Mouse (Mus musculus) ovary, adult 18-20 months (tissue): ENCODE measurements around the gene Hes6.

ENCODE experiments used
- DNase-seq: peaks from one replicate; pipeline ENCODE4 v3.0.0; 2022; ENCODE audit warnings: low spot score, mixed read lengths

The Hes6 gene

GRCm38 (mm10) chr1:91441855-91442254 is 28.0 kb upstream of the Hes6 start:
- DNase-seq, result no peak

DNA sequence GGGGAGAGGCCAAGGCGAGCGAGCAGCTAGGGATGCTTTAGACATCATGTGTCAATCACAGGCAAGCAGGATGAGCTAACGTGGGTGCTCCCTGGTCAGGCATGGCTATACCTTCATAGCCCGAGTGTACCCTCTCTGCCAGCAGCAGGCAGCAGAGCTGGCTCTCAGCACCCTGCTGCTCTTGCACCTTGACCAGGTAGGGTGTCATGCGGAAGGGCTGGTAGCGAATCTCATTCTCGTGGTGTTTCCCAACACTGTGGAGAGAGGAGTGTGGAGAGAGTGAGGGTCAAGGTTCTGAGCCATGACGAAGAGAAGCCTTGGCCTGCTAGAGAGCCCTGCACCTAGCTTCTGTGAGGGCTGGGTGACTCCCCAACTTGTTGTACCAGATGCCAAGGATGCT is 25.9 kb upstream of the Hes6 start:
- no peak for DNase-seq

GRCm38 (mm10) chr1:91437573-91437972 is 23.7 kb upstream of the Hes6 start:
- DNase-seq, result no peak

DNA sequence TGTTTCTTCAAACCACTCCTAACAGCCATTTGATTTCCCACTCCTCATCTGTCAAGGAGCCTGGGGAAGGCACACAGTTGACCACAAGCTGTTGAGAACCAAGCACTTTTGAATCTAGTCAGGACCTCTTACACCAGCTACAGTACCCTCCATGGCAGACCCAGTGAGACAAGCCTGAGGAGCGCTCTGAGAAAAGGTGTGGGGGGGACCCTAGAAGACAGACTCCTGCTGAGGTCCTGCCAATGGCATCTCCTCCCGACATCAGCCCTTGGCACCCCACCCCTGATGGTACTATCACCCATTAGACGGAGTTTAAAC is 23.2 kb upstream of the Hes6 start:
- DNase-seq, result no peak

- DNase-seq, result peak; percentile 69
These were observed 22.7 kb upstream of the Hes6 start for GRCm38 (mm10) chr1:91436380-91437082.

GRCm38 (mm10) chr1:91435606-91436130 is 21.8 kb upstream of the Hes6 start:
- DNase-seq, result no peak

- DNase-seq, result no peak
These were observed 21.1 kb upstream of the Hes6 start for GRCm38 (mm10) chr1:91434905-91435304.

- no peak for DNase-seq
These were observed 16.9 kb upstream of the Hes6 start for GRCm38 (mm10) chr1:91430761-91431160.

GRCm38 (mm10) chr1:91429212-91429611 is 15.4 kb upstream of the Hes6 start:
- DNase-seq, result no peak

DNA sequence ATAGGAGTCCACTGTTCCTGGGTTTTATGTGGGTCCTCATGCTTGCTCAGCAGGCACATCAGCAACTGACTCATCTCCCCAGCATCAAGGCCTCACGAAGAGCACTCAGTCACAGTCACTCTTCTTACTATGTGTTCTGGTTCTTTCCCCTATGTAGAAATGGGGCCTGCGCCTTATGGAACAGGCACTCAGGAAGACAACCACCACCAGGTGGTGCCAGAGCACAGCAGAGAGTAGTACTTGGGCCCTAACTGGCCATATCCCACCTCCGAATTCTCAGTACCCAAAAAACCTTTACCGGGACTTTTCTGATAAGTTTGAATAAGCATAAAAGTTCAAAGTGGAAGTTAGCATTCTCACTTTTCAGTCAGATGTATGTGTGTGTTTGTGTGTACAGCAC is 14.8 kb upstream of the Hes6 start:
- DNase-seq, result peak; percentile 65

DNA sequence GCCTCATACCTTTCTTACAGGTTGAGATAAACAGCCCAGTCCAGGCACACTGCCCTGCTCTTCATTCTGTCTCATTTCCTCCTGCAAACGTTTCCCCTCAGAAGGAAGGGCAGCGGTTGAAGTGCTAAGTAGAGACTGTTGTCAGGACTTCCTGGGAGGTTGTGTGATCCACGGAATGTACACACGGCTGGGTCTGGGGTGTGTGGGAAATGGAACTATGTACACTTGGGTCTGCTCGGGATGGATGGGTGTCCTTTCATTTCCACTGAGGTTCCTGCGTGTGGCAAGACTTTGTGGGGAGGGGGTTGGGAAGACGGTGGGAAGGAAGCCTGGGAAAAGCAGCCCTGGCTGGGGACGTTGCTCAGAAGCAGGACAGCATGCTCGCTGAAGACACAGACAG is 12.6 kb upstream of the Hes6 start:
- no peak for DNase-seq

- DNase-seq, result no peak
These were observed 6.8 kb upstream of the Hes6 start for GRCm38 (mm10) chr1:91420601-91421065.

DNA sequence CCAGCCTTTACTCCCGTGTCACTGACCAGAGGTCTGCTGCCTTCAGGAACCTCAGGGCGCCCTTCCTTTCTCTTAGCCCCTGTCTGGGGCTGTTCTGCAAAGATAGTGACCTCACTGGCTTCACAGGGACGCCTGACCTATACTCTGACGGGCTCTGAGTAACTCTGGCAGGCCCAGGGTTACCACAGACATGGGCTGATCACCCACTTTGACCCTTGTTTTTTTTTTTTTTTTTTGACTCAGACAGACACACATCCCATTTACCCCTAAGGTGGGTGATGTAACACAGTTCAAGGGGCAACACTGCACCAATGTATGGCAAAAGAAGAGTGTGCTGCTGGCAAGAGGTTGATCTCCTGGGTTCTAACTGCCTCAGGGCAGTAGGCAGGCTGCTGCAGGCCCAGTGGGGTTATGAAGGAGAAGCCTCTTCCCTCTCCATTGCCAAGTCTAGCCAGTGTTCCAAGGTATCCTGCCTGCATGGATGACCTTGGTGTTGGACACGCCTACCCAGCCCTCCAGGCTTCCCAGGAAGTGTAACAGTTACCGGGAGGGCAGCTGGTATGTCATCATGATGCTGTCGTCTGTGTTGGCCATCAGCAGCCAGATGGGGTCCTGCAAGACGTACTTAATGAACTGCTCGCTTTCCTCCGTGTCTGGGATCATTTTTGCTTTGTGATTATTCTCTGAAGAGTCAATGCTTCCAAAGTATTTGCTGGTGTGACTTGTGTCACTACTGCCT is 6.2 kb upstream of the Hes6 start:
- no peak for DNase-seq

DNA sequence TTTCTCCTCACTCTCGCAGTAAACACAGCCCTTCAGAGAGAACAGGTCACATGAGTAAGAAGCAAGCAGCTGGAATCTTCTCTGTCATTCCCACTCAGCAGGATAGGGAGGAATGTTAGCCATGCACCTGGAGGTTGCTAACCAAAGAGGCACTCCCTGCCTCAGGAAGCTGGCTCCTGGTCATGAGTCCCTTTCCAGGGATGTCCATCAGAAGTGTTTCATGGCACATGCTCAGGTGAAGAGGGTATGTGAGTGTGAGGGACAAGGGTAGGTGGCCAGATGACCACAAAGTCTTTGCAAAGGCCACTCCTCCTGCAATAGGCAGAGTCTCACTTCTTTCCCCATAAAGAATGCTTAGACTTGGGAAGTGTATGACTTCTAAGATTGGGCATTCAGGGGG is 4.2 kb upstream of the Hes6 start:
- no peak for DNase-seq

GRCm38 (mm10) chr1:91415311-91415710 is 1.5 kb upstream of the Hes6 start:
- DNase-seq, result no peak

DNA sequence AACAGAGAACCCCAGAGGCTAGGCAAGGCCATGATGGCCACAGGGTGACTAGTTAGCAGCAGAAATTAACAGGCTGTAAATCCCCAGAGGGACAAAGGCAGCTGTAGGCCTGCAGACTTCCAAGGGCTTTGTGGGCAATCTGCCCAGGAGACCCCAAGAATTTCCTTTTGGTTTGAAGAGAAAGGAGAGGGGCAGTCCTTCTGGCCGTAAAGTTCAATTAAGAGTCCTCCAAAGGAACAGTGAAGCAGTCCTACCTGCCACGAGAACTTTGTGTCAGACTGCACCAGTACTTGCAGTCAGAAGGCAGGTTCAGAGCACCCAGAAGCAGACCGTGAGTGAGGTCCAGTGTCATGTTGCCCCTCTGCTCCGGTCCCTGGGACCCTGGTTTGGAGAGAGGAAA is 1.1 kb upstream of the Hes6 start:
- no peak for DNase-seq

DNA sequence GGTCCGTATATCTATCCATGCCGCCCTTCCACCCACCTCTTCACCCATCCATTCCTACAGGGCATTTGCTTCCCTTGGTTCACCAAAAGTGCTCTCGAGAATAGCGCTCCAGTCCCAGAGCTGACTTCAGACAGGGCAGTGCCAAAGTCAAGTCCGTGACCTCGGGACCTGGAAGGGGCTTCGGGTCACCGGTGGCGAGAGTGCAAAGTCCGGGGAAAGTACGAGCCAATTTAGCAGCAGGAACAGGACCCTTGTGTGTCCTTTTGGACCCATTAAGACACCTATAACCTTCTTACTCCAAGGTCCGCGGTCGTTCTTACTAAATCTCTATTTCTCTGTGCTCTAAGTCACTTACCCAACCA is 321 bp downstream of the Hes6 start:
- no peak for DNase-seq

- DNase-seq, result peak; percentile 95
These were observed 770 bp downstream of the Hes6 start for GRCm38 (mm10) chr1:91413030-91413506.

GRCm38 (mm10) chr1:91412286-91413029 is 1.4 kb downstream of the Hes6 start:
- no peak for DNase-seq

- no peak for DNase-seq
These were observed 2.1 kb downstream of the Hes6 start for GRCm38 (mm10) chr1:91411631-91412285.

DNA sequence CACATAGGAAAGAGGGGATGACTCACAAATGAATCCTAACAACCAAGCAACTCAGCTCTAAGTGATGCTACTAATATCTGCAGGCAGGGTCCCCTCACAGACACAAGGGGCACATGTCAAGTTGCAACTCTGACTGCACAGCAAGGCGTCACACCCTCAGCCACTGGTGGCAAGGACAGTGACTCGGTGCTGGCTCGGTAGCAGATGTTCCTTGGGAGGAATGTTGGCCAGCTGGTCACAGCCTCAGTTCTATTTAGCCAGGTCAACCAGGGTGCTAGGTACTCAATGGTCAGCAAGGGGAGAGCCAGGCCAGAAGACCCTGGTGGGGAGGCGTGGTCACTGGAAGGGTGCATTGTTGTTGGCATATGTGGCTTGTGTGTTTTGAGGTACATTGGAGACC is 6.0 kb downstream of the Hes6 start:
- DNase-seq, result no peak
